In the genomic region with DNA sequence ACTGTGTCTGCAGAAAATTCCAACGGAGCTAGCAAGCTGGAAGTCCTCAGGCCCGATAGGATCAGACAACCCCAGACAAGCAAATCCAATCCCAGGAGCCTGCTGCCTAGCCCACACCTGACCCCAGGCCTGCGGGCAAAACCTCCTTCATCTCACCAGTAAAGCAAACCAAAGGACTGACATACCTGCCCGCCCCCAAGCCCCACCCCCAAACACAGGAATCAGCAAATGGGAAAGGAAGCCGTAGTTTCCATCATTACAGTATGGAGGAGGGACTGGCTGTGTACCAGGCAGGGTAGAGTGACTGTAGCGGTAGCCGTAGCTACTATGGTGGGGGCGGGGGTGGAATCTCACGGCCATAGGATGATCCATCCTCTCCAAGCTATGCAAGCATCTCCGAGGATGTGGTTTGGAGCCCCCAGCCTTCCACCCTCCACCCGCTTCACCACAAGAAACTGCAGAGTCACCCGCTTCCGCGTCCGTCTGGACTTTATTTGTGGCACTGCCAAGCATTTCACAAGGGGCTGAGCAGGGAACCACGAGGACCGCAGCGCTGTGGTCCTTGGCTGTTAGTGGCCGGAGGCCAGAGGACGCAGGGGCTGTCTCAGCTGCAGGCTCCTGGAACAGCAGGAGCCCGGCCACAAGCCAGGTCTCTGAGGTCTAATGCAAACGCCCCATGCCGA, we compare ENCODE assay signal across 9 mouse cellular contexts. TPM values are rescaled to one million over a fixed set of nuclear protein-coding genes. Genes with fewer than 3 reads are reported as not detected.
DNase-seq lines count a peak whose midpoint lies in the region; ATAC-seq and TF ChIP-seq lines count a peak whose summit lies in the region.
"Had no signal": no experiment of that assay in that cellular context is flagged by ENCODE, and none has a peak within 500 bp of the region (broad histone marks: within the 10 kb centered on the region; RNA-seq: fewer than 3 reads in every experiment).

No protein-coding gene starts in this region.

- no peak for TF ChIP-seq POLR2A in limb, embryonic 14.5 days (IDR thresholded peaks at IDR 0.05; ENCODE audit: borderline replicate concordance, extremely low read depth, insufficient read depth, insufficient read length)

- ATAC-seq in granulocyte monocyte progenitor cell, adult 5-6 weeks (replicated peaks; ENCODE audit: poor library complexity, severe bottlenecking): peak; percentile 74
- no peak for ATAC-seq in limb, embryonic 14.5 days (ENCODE audit: low FRiP score, low read depth)
- ATAC-seq in neural tube, embryonic 14.5 days (ENCODE audit: low read depth): no peak
- ATAC-seq in erythroid progenitor cell, adult 5-6 weeks (replicated peaks; ENCODE audit: low FRiP score, poor library complexity, severe bottlenecking): no peak

- peak overlapping the region; percentile 17; the same call in 1 of the 2 replicates for H3K4me2 ChIP-seq in limb, embryonic 14.5 days (replicated peaks; ENCODE audit: low read depth, low read length, severe bottlenecking)
- no peak overlapping the region for H3K4me2 ChIP-seq in neural tube, embryonic 14.5 days (ENCODE audit: low read depth, low read length)
- H3K4me2 ChIP-seq: lung, embryonic 15.5 days had no signal

- peaks cover 37% of the 10 kb centered on the region for H3K4me1 ChIP-seq in limb, embryonic 14.5 days (ENCODE audit: control insufficient read depth, insufficient read depth, low read length)
- H3K4me1 ChIP-seq in neural tube, embryonic 14.5 days (ENCODE audit: control insufficient read depth, insufficient read depth, low read length): peaks cover 9% of the 10 kb centered on the region; the same call in 1 of the 2 replicates

- no peaks in the 10 kb centered on the region for H3K27me3 ChIP-seq in limb, embryonic 14.5 days (ENCODE audit: control insufficient read depth, insufficient read depth, low read length)
- no peaks in the 10 kb centered on the region for H3K27me3 ChIP-seq in neural tube, embryonic 14.5 days (ENCODE audit: control insufficient read depth, insufficient read depth, low read length)
- H3K27me3 ChIP-seq: lung, embryonic 15.5 days had no signal

- peak overlapping the region; percentile 88 for H3K27ac ChIP-seq in limb, embryonic 14.5 days (replicated peaks; ENCODE audit: low read depth, low read length)
- H3K27ac ChIP-seq in neural tube, embryonic 14.5 days (ENCODE audit: low read depth, low read length): peak overlapping the region; percentile 22; the same call in 1 of the 2 replicates

- WGBS in limb, embryonic 14.5 days: 27% methylated on average over 23 of the region's 23 CpGs
- 20% methylated on average over 23 of the region's 23 CpGs for WGBS in neural tube, embryonic 14.5 days

- H3K36me3 ChIP-seq in limb, embryonic 14.5 days (ENCODE audit: control insufficient read depth, insufficient read depth, low read length): no peaks in the 10 kb centered on the region
- no peaks in the 10 kb centered on the region for H3K36me3 ChIP-seq in neural tube, embryonic 14.5 days (ENCODE audit: control insufficient read depth, insufficient read depth, low read length)
- H3K36me3 ChIP-seq: lung, embryonic 15.5 days had no signal

- H3K9me3 ChIP-seq in limb, embryonic 14.5 days (ENCODE audit: control insufficient read depth, low read length): no peaks in the 10 kb centered on the region
- H3K9me3 ChIP-seq in neural tube, embryonic 14.5 days (ENCODE audit: control insufficient read depth, low read length): no peaks in the 10 kb centered on the region
- H3K9me3 ChIP-seq: lung, embryonic 15.5 days had no signal

- no peak overlapping the region for H3K4me3 ChIP-seq in limb, embryonic 14.5 days (replicated peaks; ENCODE audit: low read length)
- H3K4me3 ChIP-seq in neural tube, embryonic 14.5 days (ENCODE audit: low read depth, low read length): no peak overlapping the region
- H3K4me3 ChIP-seq: lung, embryonic 15.5 days had no signal

- DNase-seq in heart, adult 18-20 months: peak; percentile 67 to 80
- DNase-seq in heart, adult 8-10 months (ENCODE audit: low spot score): no peak
- peak; percentile 90 for DNase-seq in Muller cell, postnatal 12 days (ENCODE audit: inconsistent ontology term)
- DNase-seq in limb, embryonic 14.5 days (ENCODE audit: low spot score): peak; percentile 55
- no peak for DNase-seq in embryo, embryonic 9.5 days (ENCODE audit: extremely low spot score)

- H3K9ac ChIP-seq in limb, embryonic 14.5 days (ENCODE audit: low read depth, low read length, severe bottlenecking): no peak overlapping the region
- H3K9ac ChIP-seq in neural tube, embryonic 14.5 days (replicated peaks; ENCODE audit: low read depth, low read length): no peak overlapping the region
- H3K9ac ChIP-seq: lung, embryonic 15.5 days had no signal

RNA-seq across cellular contexts. Expression of a gene that starts 4.4 kb away (rescaled TPM):
- total RNA-seq in heart, adult 18-20 months (2021): 10 to 100 TPM; 65.9 to 68.9 TPM
- total RNA-seq in heart, adult 8-10 months (2022): 10 to 100 TPM; 81.6 to 92.4 (median 84.5) TPM
- 47.9 and 77.4 TPM in 2 replicates for total RNA-seq in granulocyte monocyte progenitor cell, adult 5-6 weeks (2014; fragmentation: Nextera tagmentation)
- total RNA-seq in granulocyte monocyte progenitor cell, adult 5-6 weeks (2017): 5.3 and 11.8 TPM in 2 replicates
- 75.9 and 89.8 TPM in 2 replicates for polyA plus RNA-seq in limb, embryonic 14.5 days (2012; rRNA removed)
- polyA plus RNA-seq in limb, embryonic 14.5 days (2014; fragmentation: Nextera tagmentation; extraction: Ambion mirVana): 37.0 and 39.3 TPM in 2 replicates
- 29.1 and 32.8 TPM in 2 replicates for polyA plus RNA-seq in neural tube, embryonic 14.5 days (2014; fragmentation: Nextera tagmentation; extraction: Ambion mirVana)
- 10.5 and 37.3 TPM in 2 replicates for total RNA-seq in erythroid progenitor cell, adult 5-6 weeks (2015; ENCODE audit: low replicate concordance)
- 0.91 and 2.6 TPM in 2 replicates for total RNA-seq in erythroid progenitor cell, adult 5-6 weeks (2017; ENCODE audit: low replicate concordance)

Comparison
In these comparisons a context has a peak if more than half of its experiments do, and no peak if none do; other contexts are left out.
1. DNase-seq: peak in heart, adult 18-20 months (2 of 2), Muller cell, postnatal 12 days (single experiment) and limb, embryonic 14.5 days (single experiment); none in heart, adult 8-10 months (single experiment) and embryo, embryonic 9.5 days (single experiment).